Mouse (Mus musculus) layer of hippocampus, adult 9-10 months (tissue): Measurements from ENCODE around the gene Prpf4.

Experiments
- DNase-seq: peaks from one replicate; pipeline ENCODE4 v3.0.0; 2022; ENCODE audit warnings: low spot score

The Prpf4 gene

DNA sequence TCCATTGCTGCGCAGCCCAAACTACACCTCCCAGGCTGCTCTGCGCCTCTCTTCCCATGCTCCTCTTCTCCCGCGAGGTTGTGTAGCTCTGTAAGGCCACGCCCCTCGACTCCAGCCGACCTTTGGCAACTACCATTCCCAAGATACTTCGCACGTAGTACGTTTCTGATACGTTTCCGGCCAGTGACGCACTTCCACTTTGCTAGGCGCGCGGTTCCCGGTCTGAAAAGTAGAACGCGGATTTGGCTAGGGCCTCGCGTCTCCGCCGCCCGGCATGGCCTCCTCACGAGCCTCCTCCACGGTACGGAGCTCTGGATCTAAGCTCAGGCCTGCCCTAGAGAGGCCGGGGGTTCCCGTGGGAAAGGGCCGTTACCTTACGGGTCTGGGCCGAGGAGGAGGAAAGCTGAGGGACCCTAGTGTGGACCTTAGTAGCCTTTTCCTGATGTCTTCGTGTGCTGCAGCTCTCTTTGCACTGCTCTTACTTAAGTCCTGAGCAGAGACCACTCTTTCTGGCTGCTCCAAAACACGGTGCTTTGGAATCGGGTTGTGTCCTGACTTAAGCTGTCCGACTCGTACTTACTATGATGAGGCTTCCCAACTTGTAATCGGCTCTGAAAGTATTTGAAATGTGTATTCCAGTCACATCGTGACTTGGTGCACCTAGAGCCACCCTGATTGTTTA lies at the start of gene Prpf4, which contains the start of gene Cdc26:
TSS of gene Prpf4 (plus strand) at position 197 of the 682 bp plus-strand sequence.
TSS of gene Cdc26 (minus strand) at position 42 of the 682 bp plus-strand sequence.
- peak; percentile 98 for DNase-seq

DNA sequence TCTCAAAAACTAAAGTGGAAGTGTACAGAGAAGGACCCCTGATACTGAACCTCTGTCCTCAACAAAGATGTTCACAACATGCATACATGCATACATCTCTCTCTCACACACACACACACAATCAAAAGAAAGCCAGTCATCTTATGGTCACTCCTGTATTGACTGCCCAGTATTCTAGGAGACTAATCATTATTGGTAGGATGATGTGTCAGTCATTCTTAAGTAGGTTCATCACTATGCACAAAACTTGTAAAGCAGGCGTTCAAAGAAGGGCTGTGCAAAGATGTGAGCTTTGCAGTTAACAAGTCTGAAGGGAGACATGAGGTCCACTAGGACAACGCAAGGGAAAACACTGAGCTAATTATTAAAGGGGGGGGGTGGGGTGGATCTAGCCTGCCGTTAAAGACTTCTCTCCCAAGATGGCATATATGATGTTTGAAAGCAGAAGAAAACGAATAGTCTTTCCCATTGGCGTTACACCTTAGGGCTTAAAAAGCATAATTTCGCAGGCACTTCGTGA lies 49.3 kb upstream of the Prpf4 start:
- DNase-seq = no peak

DNA sequence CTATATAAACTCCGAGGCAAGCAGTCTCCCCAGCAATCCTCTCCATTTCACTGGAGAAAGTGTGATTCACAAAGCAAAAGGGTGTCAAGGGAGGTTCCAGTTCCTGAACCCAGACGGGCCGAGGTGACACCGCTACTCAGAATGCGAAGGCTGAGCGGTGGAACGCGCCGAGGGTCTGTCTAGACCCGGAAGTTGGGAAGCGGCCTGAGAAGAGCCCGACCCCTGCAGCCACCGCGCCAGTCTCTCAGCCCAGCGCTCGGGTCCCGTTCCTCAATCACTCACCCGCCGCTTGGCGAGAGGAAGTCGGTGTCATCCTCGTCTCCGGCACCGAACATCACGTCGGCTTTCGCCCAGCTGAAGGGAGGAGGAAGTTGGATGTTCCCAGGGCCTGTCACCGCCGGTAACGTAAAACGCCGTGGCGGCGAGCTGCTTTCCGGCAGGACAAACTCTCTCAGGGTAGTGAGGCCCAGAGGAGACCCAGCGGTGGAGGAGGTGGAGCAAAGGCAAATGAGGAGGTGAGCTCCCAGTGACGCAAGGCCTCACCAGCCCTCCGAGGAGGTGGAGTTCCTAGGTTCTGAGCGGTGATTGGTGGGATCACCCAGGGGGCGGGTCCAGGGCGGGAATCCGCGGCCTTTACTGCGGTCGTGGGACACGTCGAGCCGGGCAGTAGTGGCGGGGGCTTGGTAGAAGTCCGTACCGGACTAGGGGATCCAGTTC lies 48.4 kb upstream of the Prpf4 start, which contains the start of the genes Fkbp15 and Slc31a1:
TSS of gene Fkbp15 (minus strand) at position 461 of the 717 bp plus-strand sequence.
TSS of gene Slc31a1 (plus strand) at position 640 of the 717 bp plus-strand sequence.
- DNase-seq = peak; percentile 92

DNA sequence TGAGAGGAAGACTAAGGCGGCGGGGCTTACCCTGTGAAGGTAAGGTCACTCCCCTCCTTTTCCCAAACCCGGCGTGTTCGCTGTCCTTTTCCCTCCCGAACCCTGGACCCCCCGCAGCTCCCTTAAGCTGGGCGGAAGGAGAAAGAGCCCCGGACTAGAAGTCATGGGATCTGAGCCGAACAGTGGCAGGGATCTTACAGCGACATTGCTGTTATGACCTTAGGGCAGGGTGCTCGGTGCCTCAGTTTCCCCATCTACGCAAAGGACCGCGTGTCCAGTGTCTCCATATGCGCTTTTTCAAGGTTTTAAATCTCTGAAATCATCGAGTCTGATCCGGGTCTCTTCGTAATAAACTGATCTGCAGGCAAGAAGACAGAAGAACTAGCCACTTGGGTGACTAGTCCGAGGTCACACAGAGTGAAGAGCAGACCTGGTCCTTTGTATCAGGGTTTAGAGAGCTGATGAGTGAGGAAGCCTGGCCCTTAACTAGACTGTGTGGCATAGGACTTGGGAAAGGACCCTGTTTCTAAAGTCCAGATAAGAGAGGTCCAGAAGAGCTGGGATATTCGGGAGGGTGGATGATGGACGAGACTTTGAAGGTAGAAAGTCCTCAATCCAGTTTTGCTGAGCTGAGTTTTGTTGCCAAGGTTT lies 47.7 kb upstream of the Prpf4 start:
- no peak for DNase-seq

DNA sequence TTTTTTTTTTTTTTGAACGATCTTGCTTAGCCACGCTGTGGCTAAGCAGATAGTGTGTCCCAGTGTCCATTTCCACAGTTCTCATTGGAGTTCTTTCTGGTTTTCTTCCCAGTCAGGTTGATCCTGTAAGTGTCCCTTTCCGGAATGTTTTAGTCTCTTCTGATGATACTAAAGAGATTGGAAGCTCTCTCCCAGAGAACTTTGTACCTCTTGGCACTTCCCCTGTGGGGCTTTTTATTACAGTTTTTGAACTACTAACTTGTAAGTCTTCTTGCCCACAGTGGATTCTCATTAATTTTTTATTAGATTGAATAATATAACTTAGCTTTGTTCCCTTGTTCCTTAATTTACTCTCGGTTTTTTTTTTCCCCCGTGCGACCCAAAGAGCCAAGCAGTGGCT lies 47.0 kb upstream of the Prpf4 start:
- DNase-seq = no peak

DNA sequence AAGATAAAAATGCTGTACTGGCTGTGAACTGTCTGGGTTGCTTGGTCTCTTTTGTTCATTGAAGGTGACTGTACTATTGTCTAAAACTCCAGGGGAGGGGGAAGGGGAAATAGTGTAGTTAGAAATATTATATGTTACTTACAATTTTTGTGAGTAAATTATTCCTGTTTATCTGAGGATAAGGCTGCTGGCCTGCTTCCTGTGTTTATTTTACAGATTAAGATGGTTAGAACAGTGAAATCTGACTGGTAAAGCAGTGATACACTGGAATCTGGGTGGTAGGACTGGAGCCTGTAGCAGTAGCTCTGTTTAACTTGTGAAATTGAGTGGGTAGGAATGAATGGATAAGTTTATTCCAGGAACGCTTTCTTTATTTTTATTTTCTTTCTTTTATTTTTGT lies 46.6 kb upstream of the Prpf4 start:
- DNase-seq = no peak

DNA sequence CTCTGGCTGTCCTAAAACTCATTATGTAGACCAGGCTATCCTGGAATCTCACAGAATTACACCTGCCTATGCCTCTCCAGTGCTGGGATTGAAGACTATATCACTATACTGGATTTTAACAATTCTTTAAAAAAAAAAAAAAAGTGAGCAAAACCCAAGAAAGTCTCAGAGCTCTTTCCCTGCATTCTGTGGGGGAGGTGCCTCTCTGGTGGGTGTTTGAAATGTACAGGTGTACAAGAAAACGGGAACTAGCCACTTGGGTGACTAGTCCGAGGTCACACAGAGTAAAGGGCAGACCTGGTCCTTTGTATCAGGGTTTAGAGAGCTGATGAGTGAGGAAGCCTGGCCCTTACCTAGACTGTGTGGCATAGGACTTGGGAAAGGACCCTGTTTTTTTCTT lies 46.2 kb upstream of the Prpf4 start:
- no peak for DNase-seq

DNA sequence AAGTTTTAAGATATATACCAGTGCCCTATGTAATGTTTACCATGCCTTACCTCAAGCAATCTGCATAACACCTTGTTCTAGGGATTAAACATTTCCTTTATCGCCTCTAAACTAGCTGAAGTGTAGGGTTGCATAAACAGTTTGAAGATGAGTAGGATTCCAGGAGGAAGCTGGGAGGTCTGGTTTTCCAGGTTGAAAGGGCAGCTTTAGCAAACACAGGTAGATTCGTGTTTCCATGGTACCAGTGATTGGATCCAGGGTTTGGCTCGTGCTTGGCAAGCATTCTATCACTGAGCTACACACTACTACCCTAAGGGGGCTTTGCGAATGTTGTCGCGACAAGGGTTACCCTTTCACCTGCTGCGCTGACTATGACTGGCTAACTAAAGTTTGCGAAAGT lies 44.3 kb upstream of the Prpf4 start:
- DNase-seq = no peak

DNA sequence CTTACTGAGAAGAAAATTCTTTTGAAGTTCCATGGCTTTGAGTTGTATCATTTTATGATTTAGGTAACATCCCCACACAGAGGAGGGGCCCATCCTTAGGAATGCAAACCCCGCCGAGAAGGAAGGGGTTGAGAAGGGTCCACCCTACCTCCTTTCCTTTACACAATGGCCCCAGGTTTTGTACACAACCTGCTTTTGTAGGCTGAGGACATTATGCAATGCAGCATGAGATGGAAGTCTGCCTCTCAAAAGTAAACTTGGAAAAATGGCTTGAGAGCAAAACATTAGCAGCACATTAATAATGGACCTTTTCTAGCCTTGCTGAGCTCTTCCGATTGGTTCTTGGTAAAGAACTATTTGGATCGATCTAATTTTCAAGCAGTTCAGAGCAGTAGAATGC lies 42.3 kb upstream of the Prpf4 start:
- no peak for DNase-seq

DNA sequence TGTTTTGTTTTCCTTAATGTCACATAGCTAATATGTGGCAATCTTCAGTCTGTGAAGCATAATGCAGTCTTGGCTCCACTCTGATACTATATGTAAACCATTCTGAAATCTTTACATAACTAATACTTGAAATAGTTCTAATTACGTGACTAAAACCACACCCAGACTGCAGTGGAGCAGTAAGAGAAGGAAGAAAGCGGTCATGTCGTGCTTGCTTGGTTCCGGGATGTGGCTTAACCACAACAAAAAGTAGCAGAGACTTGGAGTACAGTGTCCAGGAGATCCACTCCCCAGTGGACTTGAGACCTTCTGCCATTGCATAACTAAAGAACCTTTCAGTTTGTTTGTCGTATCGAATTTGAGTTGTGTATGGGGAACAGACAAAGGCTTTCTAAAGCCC lies 41.0 kb upstream of the Prpf4 start:
- DNase-seq = no peak

DNA sequence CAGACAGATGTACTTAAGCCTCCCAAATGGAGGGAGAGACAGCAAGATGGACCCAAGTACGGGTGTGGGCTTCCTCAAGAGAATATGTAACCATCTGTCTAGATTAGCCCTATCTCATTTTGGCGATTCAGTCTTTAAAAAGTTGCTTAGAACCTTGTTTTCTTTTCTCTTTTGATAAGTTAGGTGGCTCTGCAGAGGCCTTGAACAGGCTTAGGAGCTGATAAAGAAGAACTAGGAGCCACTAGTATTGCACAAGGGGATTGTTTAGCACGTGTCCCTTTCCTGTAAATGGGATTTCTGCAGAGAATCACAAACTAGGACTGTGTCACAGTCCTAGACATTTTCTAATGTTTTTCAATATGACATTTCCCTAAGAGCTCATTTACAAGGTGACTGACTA lies 39.5 kb upstream of the Prpf4 start:
- no peak for DNase-seq

DNA sequence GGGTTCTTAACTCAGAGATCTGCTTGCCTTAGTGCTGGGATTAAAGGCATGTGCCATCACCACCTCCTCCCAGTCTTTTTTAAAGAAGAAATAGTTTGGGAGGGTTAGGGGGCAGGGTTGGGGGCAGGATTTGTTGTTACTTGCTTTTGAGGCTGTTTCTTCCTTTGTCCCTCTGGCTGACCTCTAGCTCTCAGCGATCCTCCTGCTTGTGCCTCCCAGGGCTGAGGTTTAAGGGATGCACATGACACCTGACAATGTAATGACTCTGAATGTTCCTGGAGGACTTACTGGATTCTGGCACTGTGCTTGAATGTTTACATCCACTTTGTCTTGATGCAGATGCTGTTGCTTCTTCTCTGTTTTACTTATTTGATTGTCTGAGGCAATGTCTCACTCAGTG lies 36.2 kb upstream of the Prpf4 start:
- DNase-seq = no peak

DNA sequence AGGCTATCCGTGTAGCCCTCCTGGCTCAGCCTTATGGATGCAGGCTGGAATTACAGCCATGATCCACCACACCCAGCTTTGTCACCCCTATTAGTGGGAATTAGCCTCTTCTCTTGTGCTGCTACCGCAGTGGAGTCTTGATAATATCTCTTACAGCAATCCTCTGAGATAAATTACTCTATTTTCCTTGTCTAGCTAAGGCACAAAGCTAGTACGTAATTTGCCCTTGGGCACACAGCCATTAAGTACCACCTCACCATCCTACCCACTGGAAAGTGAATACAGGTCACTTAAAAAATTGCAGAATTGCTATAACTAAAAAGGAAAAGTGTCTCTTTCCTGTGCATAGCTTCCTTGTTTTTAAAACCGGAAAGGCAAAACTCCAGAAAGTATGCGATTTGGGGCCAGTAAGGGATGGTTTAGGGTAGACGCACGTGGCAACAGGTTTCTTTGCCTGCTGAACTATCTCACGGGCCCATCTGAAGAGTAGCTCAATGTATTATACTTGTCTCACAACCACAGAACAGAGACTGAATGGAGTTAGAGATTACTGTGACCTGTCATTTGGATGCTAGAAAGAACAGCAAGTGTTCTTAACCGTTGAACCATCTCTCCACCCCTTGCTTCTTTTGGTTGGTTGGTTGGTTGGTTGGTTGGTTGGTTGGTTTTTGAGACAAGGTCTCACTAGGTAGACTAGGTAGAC lies 35.6 kb upstream of the Prpf4 start:
- DNase-seq = no peak

DNA sequence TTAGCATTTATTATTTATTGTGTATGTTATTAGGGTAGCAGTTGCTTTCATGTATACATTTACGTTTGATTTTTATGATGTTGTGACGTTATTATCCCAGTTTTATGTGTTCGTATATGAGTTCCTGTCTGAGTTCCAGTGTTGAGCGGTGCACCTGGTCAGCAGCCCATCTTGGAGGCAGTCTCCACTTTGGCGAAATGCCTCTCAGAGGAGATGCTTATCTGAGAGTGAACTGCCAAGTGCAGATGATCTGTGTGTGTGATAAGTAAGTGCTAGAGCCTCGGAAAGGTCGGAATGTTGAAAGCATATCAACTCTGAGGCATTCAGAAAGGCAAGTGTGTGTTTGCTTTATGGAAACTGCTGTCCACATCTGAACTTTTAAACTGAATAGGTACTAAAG lies 34.9 kb upstream of the Prpf4 start:
- no peak for DNase-seq

DNA sequence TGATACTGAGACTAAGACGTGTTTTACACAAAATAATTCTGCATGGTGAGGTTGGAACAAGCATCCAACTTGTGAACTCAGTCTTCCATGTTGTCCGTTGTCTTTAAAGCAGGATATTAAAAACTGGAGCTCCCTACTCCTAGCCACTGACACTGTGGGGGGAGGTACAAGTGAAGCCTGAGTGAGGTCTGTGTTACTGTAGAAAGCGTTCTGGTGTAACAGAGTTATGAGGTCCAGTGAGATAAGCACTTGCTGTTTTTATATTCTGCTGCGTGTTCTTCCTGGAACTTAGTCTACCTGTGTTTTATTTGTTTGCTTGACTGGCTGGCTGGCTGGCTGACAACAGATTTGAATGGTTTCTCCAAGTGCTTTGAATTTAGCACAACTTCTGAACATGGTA lies 34.3 kb upstream of the Prpf4 start:
- DNase-seq = no peak

DNA sequence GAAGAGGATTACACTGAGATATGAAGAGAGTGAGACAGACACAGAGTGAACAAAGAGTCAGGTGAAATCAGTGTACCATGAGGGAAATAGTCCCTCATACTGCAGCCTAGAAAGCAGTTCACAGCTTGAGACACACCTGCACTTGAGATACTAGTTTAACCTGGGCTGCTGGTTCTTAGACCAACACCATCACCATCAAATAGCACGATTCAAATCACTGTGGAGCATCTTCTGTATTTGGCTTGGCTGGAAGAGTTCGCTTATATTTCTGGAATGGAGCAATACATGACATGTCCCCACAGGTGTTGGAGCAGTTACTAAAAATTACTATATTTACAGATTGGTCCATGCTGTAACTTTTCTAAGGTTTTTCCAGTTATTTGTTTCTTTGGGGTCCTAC lies 32.5 kb upstream of the Prpf4 start:
- DNase-seq = no peak

DNA sequence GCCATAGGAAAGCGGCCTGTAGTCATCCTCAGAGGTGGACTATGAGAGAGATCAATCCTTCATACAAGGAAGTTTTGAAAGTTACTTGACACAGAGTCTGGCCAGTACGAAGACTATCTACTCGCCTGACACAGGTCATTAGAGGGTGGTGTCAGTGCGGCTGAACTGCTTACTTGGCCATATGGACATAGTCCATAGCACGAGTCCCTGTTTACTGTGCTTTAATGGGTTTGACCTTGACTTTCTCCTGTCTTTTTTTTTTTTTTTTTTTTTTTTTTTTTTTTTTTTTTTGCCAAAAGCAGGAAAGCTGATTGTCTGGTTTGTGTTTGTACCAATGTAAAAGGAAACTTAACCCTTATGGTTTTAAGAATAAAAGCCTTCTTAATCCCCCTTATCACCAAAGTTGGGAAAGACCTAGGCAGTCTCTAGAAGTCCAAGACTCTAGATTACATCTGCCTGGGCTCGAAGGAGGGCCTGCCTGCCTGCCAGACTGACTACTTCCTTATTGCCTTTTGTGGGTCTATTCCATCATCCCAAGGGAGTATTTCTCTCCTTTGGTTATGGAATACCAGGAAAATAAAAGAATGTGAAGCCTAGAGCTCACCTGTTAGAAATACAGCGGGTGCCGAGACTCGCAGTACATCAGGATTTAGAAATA lies 28.7 kb upstream of the Prpf4 start:
- no peak for DNase-seq

DNA sequence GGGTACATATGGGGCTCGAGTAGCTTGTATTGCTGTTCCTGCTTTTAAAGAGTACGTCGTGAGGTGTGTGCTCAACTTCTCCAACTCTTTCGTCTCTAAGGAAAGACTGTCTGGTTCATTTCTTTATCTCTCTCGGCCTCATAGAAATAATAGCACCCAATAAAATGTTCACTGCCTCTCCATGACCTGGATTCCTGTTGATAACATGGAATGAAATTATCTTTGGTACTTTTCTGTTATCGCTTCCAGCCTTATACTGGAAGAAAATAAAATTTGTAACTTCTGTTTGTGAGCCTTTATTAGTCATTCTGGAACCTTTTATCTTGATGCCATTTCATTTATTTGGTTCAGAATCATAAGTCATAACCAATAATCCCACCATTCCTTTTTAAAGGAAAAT lies 25.4 kb upstream of the Prpf4 start:
- DNase-seq = no peak

DNA sequence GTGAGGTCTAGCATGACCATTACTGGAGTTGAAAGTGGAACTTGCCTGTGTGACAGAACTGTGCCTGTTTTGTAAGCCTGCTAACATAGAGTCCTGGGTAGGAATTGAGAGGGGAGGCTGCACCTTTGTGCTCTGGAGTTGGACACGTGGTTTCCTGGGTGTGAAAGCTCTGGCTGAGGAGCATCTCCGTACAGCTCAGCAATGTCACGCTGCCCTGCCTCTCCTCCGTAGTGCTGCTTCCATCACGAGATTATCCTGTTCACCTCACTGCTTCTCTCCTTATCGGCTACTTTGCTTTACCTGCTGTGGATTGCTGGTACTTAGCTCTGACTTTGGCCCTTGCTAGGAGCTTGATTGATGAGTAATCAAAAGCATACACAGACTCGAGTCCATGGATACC lies 24.8 kb upstream of the Prpf4 start:
- no peak for DNase-seq

DNA sequence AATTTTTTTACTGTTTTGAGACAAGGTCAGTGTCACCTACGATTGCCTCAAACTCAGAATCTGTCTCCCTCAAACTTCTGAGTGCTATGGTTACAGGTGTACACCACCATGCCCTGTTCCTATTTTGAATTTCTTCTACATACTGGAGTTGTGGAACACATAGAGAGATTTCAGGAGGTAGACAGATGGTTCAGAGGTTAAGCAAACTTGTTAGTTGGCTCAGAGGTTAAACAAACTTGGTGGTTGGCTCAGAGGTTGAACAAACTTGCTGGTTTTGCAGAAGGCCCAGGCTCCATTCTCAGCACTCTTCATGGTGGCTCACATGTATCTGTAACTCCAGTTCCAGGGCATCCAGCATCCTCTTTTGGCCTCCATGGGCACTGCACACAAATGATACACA lies 24.4 kb upstream of the Prpf4 start:
- DNase-seq = no peak

DNA sequence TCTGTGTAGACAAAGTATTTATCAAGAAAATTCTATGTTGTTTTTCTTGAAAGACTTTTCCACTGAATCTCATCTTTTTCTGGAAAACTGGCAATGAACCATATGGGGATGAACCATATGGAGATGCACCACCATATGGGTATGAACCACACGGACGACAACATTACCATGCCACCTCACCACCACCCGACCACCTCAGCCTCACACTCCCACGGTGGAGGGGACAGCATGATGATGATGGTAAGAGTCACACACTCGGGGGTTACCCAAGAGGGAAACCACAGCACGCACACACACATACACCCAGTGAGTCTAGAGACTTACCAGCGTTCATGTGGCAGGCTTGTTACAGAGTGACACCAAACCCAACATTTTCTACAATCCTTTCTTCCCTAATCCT lies 23.2 kb upstream of the Prpf4 start:
- no peak for DNase-seq
